Mouse (Mus musculus): ENCODE results near the gene Gm9936. TPM values are rescaled to one million over a fixed set of nuclear protein-coding genes. Genes with fewer than 3 reads are reported as not detected.
A peak's percentile ranks its signal among the peaks of the same experiment; 100 is the strongest.

The Gm9936 gene
- polyA plus RNA-seq (2015; fragmentation: Nextera tagmentation; extraction: Ambion mirVana) = 2.0 and 2.5 TPM in 2 replicates

GRCm38 (mm10) chr5:114858582-114858981, at the start of gene Gm9936:
Gene Gm9936 (minus strand): TSS chr5:114858682.
- 84% methylated on average over 12 of the region's 12 CpGs for WGBS
- Histone ChIP-seq H3K4me2 (ENCODE audit: low read length) (peak within 1 kb of the TSS; percentile 67), H3K27ac (ENCODE audit: low read length) (no peak within 1 kb of the TSS), H3K36me3 (ENCODE audit: control insufficient read depth, insufficient read depth) (no peaks in the 10 kb centered on the region), H3K4me1 (replicated peaks; ENCODE audit: control insufficient read depth, insufficient read depth, low read length) (peaks cover 4% of the 10 kb centered on the region; the same call in 1 of the 2 replicates), H3K9ac (replicated peaks; ENCODE audit: low read depth, low read length) (peak within 1 kb of the TSS; percentile 62), H3K27me3 (replicated peaks; ENCODE audit: control insufficient read depth, insufficient read depth, low read length) (no peaks in the 10 kb centered on the region), H3K4me3 (replicated peaks; ENCODE audit: low read length) (peak within 1 kb of the TSS; percentile 35), H3K9me3 (ENCODE audit: control insufficient read depth, low read length) (no peaks in the 10 kb centered on the region)
- ATAC-seq = no peak

GRCm38 (mm10) chr5:114902413-114902812, 43.9 kb upstream of the Gm9936 start:
- Histone ChIP-seq H3K36me3 (ENCODE audit: control insufficient read depth, insufficient read depth) (no peaks in the 10 kb centered on the region), H3K9ac (replicated peaks; ENCODE audit: low read depth, low read length) (no peak overlapping the region), H3K4me2 (ENCODE audit: low read length) (no peak overlapping the region), H3K4me1 (replicated peaks; ENCODE audit: control insufficient read depth, insufficient read depth, low read length) (peaks cover 2% of the 10 kb centered on the region; the same call in 1 of the 2 replicates), H3K27me3 (replicated peaks; ENCODE audit: control insufficient read depth, insufficient read depth, low read length) (no peaks in the 10 kb centered on the region), H3K27ac (ENCODE audit: low read length) (no peak overlapping the region), H3K9me3 (ENCODE audit: control insufficient read depth, low read length) (no peaks in the 10 kb centered on the region), H3K4me3 (replicated peaks; ENCODE audit: low read length) (no peak overlapping the region)
- 12% methylated on average over 1 of the region's 1 CpGs for WGBS
- no peak for ATAC-seq

- H3K4me2 ChIP-seq (ENCODE audit: low read length) = no peak overlapping the region
- H3K27ac ChIP-seq (ENCODE audit: low read length) = no peak overlapping the region
- H3K9ac ChIP-seq (replicated peaks; ENCODE audit: low read depth, low read length) = no peak overlapping the region
- WGBS = 84% methylated on average over 7 of the region's 7 CpGs
- no peak overlapping the region for H3K4me3 ChIP-seq (replicated peaks; ENCODE audit: low read length)
- H3K27me3 ChIP-seq (replicated peaks; ENCODE audit: control insufficient read depth, insufficient read depth, low read length) = no peaks in the 10 kb centered on the region
- H3K36me3 ChIP-seq (ENCODE audit: control insufficient read depth, insufficient read depth) = no peaks in the 10 kb centered on the region
- peaks cover 5% of the 10 kb centered on the region; the same call in 1 of the 2 replicates for H3K4me1 ChIP-seq (replicated peaks; ENCODE audit: control insufficient read depth, insufficient read depth, low read length)
- ATAC-seq = no peak
- H3K9me3 ChIP-seq (ENCODE audit: control insufficient read depth, low read length) = no peaks in the 10 kb centered on the region
Measured at GRCm38 (mm10) chr5:114898857-114899256, 40.4 kb upstream of the Gm9936 start.

DNA sequence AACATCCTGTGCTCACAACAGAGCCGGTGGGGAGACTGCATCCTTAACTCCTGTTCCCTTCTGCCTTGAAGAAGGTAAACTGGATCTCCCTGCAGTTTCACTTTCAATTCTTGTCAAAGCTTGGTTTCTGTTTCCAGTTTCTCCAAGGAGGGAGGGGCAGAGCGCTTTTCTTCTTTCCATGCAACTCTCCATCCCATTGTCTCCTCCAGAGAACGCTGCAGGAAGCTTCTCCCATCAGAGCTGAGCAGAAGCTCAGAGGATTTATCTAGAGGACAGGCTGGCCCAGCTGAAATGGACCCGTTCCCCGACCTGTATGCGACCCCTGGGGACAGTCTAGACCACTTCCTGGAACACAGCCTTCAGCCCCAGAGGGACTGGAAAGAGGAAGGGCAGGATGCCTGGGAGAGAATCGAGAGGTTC, 38.9 kb upstream of the Gm9936 start:
- H3K4me3 ChIP-seq (replicated peaks; ENCODE audit: low read length) = no peak overlapping the region
- WGBS = 8% methylated on average over 7 of the region's 7 CpGs
- H3K9ac ChIP-seq (replicated peaks; ENCODE audit: low read depth, low read length) = no peak overlapping the region
- peak overlapping the region; percentile 24 for H3K4me2 ChIP-seq (ENCODE audit: low read length)
- H3K27me3 ChIP-seq (replicated peaks; ENCODE audit: control insufficient read depth, insufficient read depth, low read length) = no peaks in the 10 kb centered on the region
- ATAC-seq = no peak
- no peaks in the 10 kb centered on the region for H3K9me3 ChIP-seq (ENCODE audit: control insufficient read depth, low read length)
- peaks cover 5% of the 10 kb centered on the region; the same call in 1 of the 2 replicates for H3K4me1 ChIP-seq (replicated peaks; ENCODE audit: control insufficient read depth, insufficient read depth, low read length)
- no peak overlapping the region for H3K27ac ChIP-seq (ENCODE audit: low read length)
- no peaks in the 10 kb centered on the region for H3K36me3 ChIP-seq (ENCODE audit: control insufficient read depth, insufficient read depth)

DNA sequence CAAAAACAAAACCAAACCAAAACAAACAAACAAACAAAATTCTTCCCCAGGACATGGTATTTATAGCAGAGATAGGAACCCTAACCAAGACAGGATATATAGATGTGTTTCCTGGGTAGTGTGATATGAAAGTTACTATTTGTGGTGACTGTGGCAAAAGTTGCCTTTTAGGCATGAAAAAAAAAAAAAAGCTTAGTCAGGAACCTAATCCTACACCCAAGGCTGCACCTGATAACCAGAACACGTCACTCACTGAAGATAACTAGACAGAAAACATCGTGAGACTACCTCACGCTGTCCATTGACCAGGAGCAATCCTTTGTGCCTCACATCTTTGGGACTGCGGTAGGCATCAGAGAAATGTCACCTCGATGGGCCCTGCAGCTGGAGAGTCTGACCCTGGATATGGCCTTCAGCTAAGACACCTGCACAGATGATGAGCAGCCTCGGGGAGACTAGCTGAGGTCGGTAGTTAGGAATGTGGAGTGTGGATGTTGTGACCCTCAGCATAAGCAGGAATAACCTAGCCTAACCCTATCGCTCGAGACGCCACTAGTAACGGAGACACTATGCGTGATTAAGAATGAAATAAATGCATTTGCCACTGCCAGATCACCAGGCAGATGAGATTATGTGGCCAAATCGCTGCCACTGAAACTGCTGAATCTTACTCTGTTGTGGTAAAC, 38.3 kb upstream of the Gm9936 start, which contains the start of gene Oasl2:
Gene Oasl2 (plus strand): TSS at position 249 of the 686 bp plus-strand sequence.
- Histone ChIP-seq H3K27ac (ENCODE audit: low read length) (no peak within 1 kb of the TSS), H3K4me1 (replicated peaks; ENCODE audit: control insufficient read depth, insufficient read depth, low read length) (peaks cover 5% of the 10 kb centered on the region; the same call in 1 of the 2 replicates), H3K4me2 (ENCODE audit: low read length) (peak within 1 kb of the TSS; percentile 24), H3K4me3 (replicated peaks; ENCODE audit: low read length) (no peak within 1 kb of the TSS), H3K27me3 (replicated peaks; ENCODE audit: control insufficient read depth, insufficient read depth, low read length) (no peaks in the 10 kb centered on the region), H3K9ac (replicated peaks; ENCODE audit: low read depth, low read length) (no peak within 1 kb of the TSS), H3K9me3 (ENCODE audit: control insufficient read depth, low read length) (no peaks in the 10 kb centered on the region), H3K36me3 (ENCODE audit: control insufficient read depth, insufficient read depth) (no peaks in the 10 kb centered on the region)
- 70% methylated on average over 13 of the region's 13 CpGs for WGBS
- ATAC-seq = no peak

- no peak overlapping the region for H3K9ac ChIP-seq (replicated peaks; ENCODE audit: low read depth, low read length)
- ATAC-seq = no peak
- H3K36me3 ChIP-seq (ENCODE audit: control insufficient read depth, insufficient read depth) = no peaks in the 10 kb centered on the region
- H3K9me3 ChIP-seq (ENCODE audit: control insufficient read depth, low read length) = no peaks in the 10 kb centered on the region
- H3K4me1 ChIP-seq (replicated peaks; ENCODE audit: control insufficient read depth, insufficient read depth, low read length) = peaks cover 5% of the 10 kb centered on the region; the same call in 1 of the 2 replicates
- WGBS = 91% methylated on average over 4 of the region's 4 CpGs
- no peak overlapping the region for H3K27ac ChIP-seq (ENCODE audit: low read length)
- no peaks in the 10 kb centered on the region for H3K27me3 ChIP-seq (replicated peaks; ENCODE audit: control insufficient read depth, insufficient read depth, low read length)
- H3K4me3 ChIP-seq (replicated peaks; ENCODE audit: low read length) = no peak overlapping the region
- H3K4me2 ChIP-seq (ENCODE audit: low read length) = no peak overlapping the region
Measured at GRCm38 (mm10) chr5:114895542-114895941, 37.1 kb upstream of the Gm9936 start.

- Histone ChIP-seq H3K4me3 (replicated peaks; ENCODE audit: low read length) (no peak overlapping the region), H3K4me1 (replicated peaks; ENCODE audit: control insufficient read depth, insufficient read depth, low read length) (no peaks in the 10 kb centered on the region), H3K9me3 (ENCODE audit: control insufficient read depth, low read length) (no peaks in the 10 kb centered on the region), H3K9ac (replicated peaks; ENCODE audit: low read depth, low read length) (no peak overlapping the region), H3K27me3 (replicated peaks; ENCODE audit: control insufficient read depth, insufficient read depth, low read length) (no peaks in the 10 kb centered on the region), H3K36me3 (ENCODE audit: control insufficient read depth, insufficient read depth) (no peaks in the 10 kb centered on the region), H3K27ac (ENCODE audit: low read length) (no peak overlapping the region), H3K4me2 (ENCODE audit: low read length) (no peak overlapping the region)
- WGBS = 77% methylated on average over 2 of the region's 2 CpGs
- no peak for ATAC-seq
Measured at GRCm38 (mm10) chr5:114888995-114889394, 30.5 kb upstream of the Gm9936 start.

GRCm38 (mm10) chr5:114886801-114887200, 28.3 kb upstream of the Gm9936 start:
- no peaks in the 10 kb centered on the region for H3K36me3 ChIP-seq (ENCODE audit: control insufficient read depth, insufficient read depth)
- no peaks in the 10 kb centered on the region for H3K4me1 ChIP-seq (replicated peaks; ENCODE audit: control insufficient read depth, insufficient read depth, low read length)
- no peak overlapping the region for H3K4me3 ChIP-seq (replicated peaks; ENCODE audit: low read length)
- no peaks in the 10 kb centered on the region for H3K27me3 ChIP-seq (replicated peaks; ENCODE audit: control insufficient read depth, insufficient read depth, low read length)
- 63% methylated on average over 6 of the region's 6 CpGs for WGBS
- ATAC-seq = no peak
- H3K9ac ChIP-seq (replicated peaks; ENCODE audit: low read depth, low read length) = no peak overlapping the region
- H3K9me3 ChIP-seq (ENCODE audit: control insufficient read depth, low read length) = no peaks in the 10 kb centered on the region
- no peak overlapping the region for H3K4me2 ChIP-seq (ENCODE audit: low read length)
- no peak overlapping the region for H3K27ac ChIP-seq (ENCODE audit: low read length)

GRCm38 (mm10) chr5:114883022-114883421, 24.5 kb upstream of the Gm9936 start:
- H3K27ac ChIP-seq (ENCODE audit: low read length) = no peak overlapping the region
- ATAC-seq = no peak
- H3K4me3 ChIP-seq (replicated peaks; ENCODE audit: low read length) = no peak overlapping the region
- no peaks in the 10 kb centered on the region for H3K4me1 ChIP-seq (replicated peaks; ENCODE audit: control insufficient read depth, insufficient read depth, low read length)
- no peaks in the 10 kb centered on the region for H3K27me3 ChIP-seq (replicated peaks; ENCODE audit: control insufficient read depth, insufficient read depth, low read length)
- no peak overlapping the region for H3K9ac ChIP-seq (replicated peaks; ENCODE audit: low read depth, low read length)
- no peaks in the 10 kb centered on the region for H3K36me3 ChIP-seq (ENCODE audit: control insufficient read depth, insufficient read depth)
- H3K4me2 ChIP-seq (ENCODE audit: low read length) = no peak overlapping the region
- H3K9me3 ChIP-seq (ENCODE audit: control insufficient read depth, low read length) = no peaks in the 10 kb centered on the region
- WGBS = 93% methylated on average over 11 of the region's 11 CpGs
